Mouse (Mus musculus) neural tube, embryonic 15.5 days (tissue): ENCODE results near the gene Cnr1. TPM values are rescaled to one million over a fixed set of nuclear protein-coding genes. Genes with fewer than 3 reads are reported as not detected.
A peak's percentile ranks its signal among the peaks of the same experiment; 100 is the strongest.

ENCODE experiments used
- ATAC-seq: fragments of 200-750 bp; cut with Nextera tagmentation; 2 replicates; pipeline ENCODE4 v1.8.0; 2017; ENCODE audit warnings: mild to moderate bottlenecking, moderate TSS enrichment, moderate library complexity; ENCODE audit not compliant: low FRiP score
- H3K27ac ChIP-seq: fragments of 300-500 bp; sonication (generic); replicated peaks from 2 replicates; pipeline ENCODE4 v1.5.1; 2015; ENCODE audit warnings: mild to moderate bottlenecking, inconsistent platforms
- H3K27me3 ChIP-seq: fragments of 300-500 bp; sonication (generic); replicated peaks from 2 replicates; pipeline ENCODE4 v1.6.1; 2015; ENCODE audit warnings: inconsistent platforms
- H3K36me3 ChIP-seq: fragments of 300-500 bp; sonication (generic); 2 replicates; pipeline ENCODE4 v1.6.1; 2015; ENCODE audit warnings: inconsistent platforms
- H3K4me1 ChIP-seq: fragments of 300-500 bp; sonication (generic); 2 replicates; pipeline ENCODE4 v1.6.1; 2015; ENCODE audit warnings: inconsistent platforms
- H3K4me2 ChIP-seq: fragments of 300-500 bp; sonication (generic); 2 replicates; pipeline ENCODE4 v1.6.1; 2015; ENCODE audit warnings: inconsistent platforms, mild to moderate bottlenecking, moderate library complexity
- H3K4me3 ChIP-seq: fragments of 300-500 bp; sonication (generic); replicated peaks from 2 replicates; pipeline ENCODE4 v1.5.1; 2015; ENCODE audit warnings: mild to moderate bottlenecking, inconsistent platforms
- H3K9ac ChIP-seq: fragments of 300-500 bp; sonication (generic); replicated peaks from 2 replicates; pipeline ENCODE4 v1.6.1; 2015; ENCODE audit warnings: mild to moderate bottlenecking, inconsistent platforms
- H3K9me3 ChIP-seq: fragments of 300-500 bp; sonication (generic); replicated peaks from 2 replicates; pipeline ENCODE4 v1.6.1; 2016; ENCODE audit warnings: inconsistent platforms
- WGBS: fragments of 180-500 bp; shearing (Covaris S2); methylation state at CpG from one replicate; pipeline ENCODE4 v1.1.7; 2015; ENCODE audit warnings: mixed read lengths; 5-methylcytosine and 5-hydroxymethylcytosine counted together
- polyA plus RNA-seq: library from polyadenylated mRNA; unstranded; fragments of >200 nt; fragmentation: Nextera tagmentation; extraction: Ambion mirVana; gene quantifications from 2 replicates; pipeline ENCODE4 v1.2.1, GENCODE M21; 2015

Gene Cnr1
- polyA plus RNA-seq, result 41.6 and 52.5 TPM in 2 replicates

GRCm38 (mm10) chr4:33924234-33924888 lies at the start of gene Cnr1:
Gene Cnr1 (plus strand): TSS chr4:33924593.
- ATAC-seq, result peak; percentile 89
- peak within 1 kb of the TSS; percentile 96 for H3K27ac ChIP-seq
- no peaks in the 10 kb centered on the region for H3K36me3 ChIP-seq
- peak within 1 kb of the TSS; percentile 94 for H3K4me2 ChIP-seq
- no peaks in the 10 kb centered on the region for H3K9me3 ChIP-seq
- H3K4me3 ChIP-seq, result peak within 1 kb of the TSS; percentile 72
- H3K4me1 ChIP-seq, result peaks cover 19% of the 10 kb centered on the region
- WGBS, result under 1% methylated on average over 71 of the region's 77 CpGs
- H3K9ac ChIP-seq, result peak within 1 kb of the TSS; percentile 90
- peaks cover 11% of the 10 kb centered on the region; the same call in 1 of the 2 replicates for H3K27me3 ChIP-seq

- no peak overlapping the region for H3K4me2 ChIP-seq
- 89% methylated on average over 3 of the region's 3 CpGs for WGBS
Observed at GRCm38 (mm10) chr4:33879944-33880343, 44.4 kb upstream of the Cnr1 start.

GRCm38 (mm10) chr4:33886026-33886425 lies 38.4 kb upstream of the Cnr1 start:
- H3K9ac ChIP-seq, result no peak overlapping the region
- WGBS, result 73% methylated on average over 3 of the region's 3 CpGs
- H3K36me3 ChIP-seq, result no peaks in the 10 kb centered on the region
- H3K27me3 ChIP-seq, result no peaks in the 10 kb centered on the region
- no peak for ATAC-seq
- no peak overlapping the region for H3K4me2 ChIP-seq
- H3K27ac ChIP-seq, result no peak overlapping the region
- no peaks in the 10 kb centered on the region for H3K4me1 ChIP-seq
- 0 out of 2 replicates have a peak, but pooled peaks cover 5% of the 10 kb centered on the region for H3K9me3 ChIP-seq
- no peak overlapping the region for H3K4me3 ChIP-seq

More at GRCm38 (mm10) chr4:33879944-33880343, 44.4 kb upstream of the Cnr1 start:
- H3K27me3 ChIP-seq, result no peaks in the 10 kb centered on the region
- no peak overlapping the region for H3K4me3 ChIP-seq
- H3K27ac ChIP-seq, result no peak overlapping the region
- H3K4me1 ChIP-seq, result no peaks in the 10 kb centered on the region
- no peak for ATAC-seq
- H3K9ac ChIP-seq, result no peak overlapping the region
- H3K9me3 ChIP-seq, result 0 out of 2 replicates have a peak, but pooled peaks cover 5% of the 10 kb centered on the region
- no peaks in the 10 kb centered on the region for H3K36me3 ChIP-seq

- H3K4me2 ChIP-seq, result no peak overlapping the region
- H3K36me3 ChIP-seq, result no peaks in the 10 kb centered on the region
- 91% methylated on average over 2 of the region's 2 CpGs for WGBS
- no peaks in the 10 kb centered on the region for H3K9me3 ChIP-seq
- H3K27me3 ChIP-seq, result no peaks in the 10 kb centered on the region
- no peak overlapping the region for H3K27ac ChIP-seq
- ATAC-seq, result no peak
- H3K4me3 ChIP-seq, result no peak overlapping the region
- no peaks in the 10 kb centered on the region for H3K4me1 ChIP-seq
- H3K9ac ChIP-seq, result no peak overlapping the region
Observed at GRCm38 (mm10) chr4:33889976-33890375, 34.4 kb upstream of the Cnr1 start.

- no peak overlapping the region for H3K9ac ChIP-seq
- H3K4me3 ChIP-seq, result no peak overlapping the region
- no peak for ATAC-seq
- H3K4me2 ChIP-seq, result no peak overlapping the region
- H3K27ac ChIP-seq, result no peak overlapping the region
- no peaks in the 10 kb centered on the region for H3K27me3 ChIP-seq
- H3K4me1 ChIP-seq, result no peaks in the 10 kb centered on the region
- WGBS, result 15% methylated on average over 7 of the region's 7 CpGs
- H3K9me3 ChIP-seq, result no peaks in the 10 kb centered on the region
- H3K36me3 ChIP-seq, result no peaks in the 10 kb centered on the region
Observed at GRCm38 (mm10) chr4:33892178-33892869, 32.1 kb upstream of the Cnr1 start.

- no peak overlapping the region for H3K9ac ChIP-seq
- ATAC-seq, result no peak
- WGBS, result 65% methylated on average over 7 of the region's 7 CpGs
Observed at GRCm38 (mm10) chr4:33893841-33894240, 30.6 kb upstream of the Cnr1 start.

GRCm38 (mm10) chr4:33895046-33895445 lies 29.3 kb upstream of the Cnr1 start:
- no peak overlapping the region for H3K4me2 ChIP-seq
- no peaks in the 10 kb centered on the region for H3K36me3 ChIP-seq
- no peak overlapping the region for H3K4me3 ChIP-seq
- ATAC-seq, result no peak
- H3K27me3 ChIP-seq, result no peaks in the 10 kb centered on the region
- H3K27ac ChIP-seq, result no peak overlapping the region
- no peak overlapping the region for H3K9ac ChIP-seq
- 78% methylated on average over 8 of the region's 8 CpGs for WGBS
- no peaks in the 10 kb centered on the region for H3K9me3 ChIP-seq
- no peaks in the 10 kb centered on the region for H3K4me1 ChIP-seq

More at GRCm38 (mm10) chr4:33893841-33894240, 30.6 kb upstream of the Cnr1 start:
- Histone ChIP-seq H3K9me3 (no peaks in the 10 kb centered on the region), H3K4me2 (no peak overlapping the region), H3K36me3 (no peaks in the 10 kb centered on the region), H3K27me3 (no peaks in the 10 kb centered on the region), H3K4me3 (no peak overlapping the region), H3K27ac (no peak overlapping the region), H3K4me1 (no peaks in the 10 kb centered on the region)

- no peak overlapping the region for H3K27ac ChIP-seq
- H3K4me2 ChIP-seq, result no peak overlapping the region
- no peak overlapping the region for H3K4me3 ChIP-seq
- no peak for ATAC-seq
- no peaks in the 10 kb centered on the region for H3K9me3 ChIP-seq
- WGBS, result 91% methylated on average over 2 of the region's 2 CpGs
- no peaks in the 10 kb centered on the region for H3K4me1 ChIP-seq
- no peaks in the 10 kb centered on the region for H3K27me3 ChIP-seq
- H3K36me3 ChIP-seq, result no peaks in the 10 kb centered on the region
- H3K9ac ChIP-seq, result no peak overlapping the region
Observed at GRCm38 (mm10) chr4:33895491-33895890, 28.9 kb upstream of the Cnr1 start.

- 89% methylated on average over 3 of the region's 3 CpGs for WGBS
- H3K4me2 ChIP-seq, result no peak overlapping the region
- H3K9ac ChIP-seq, result no peak overlapping the region
- H3K36me3 ChIP-seq, result no peaks in the 10 kb centered on the region
- H3K9me3 ChIP-seq, result no peaks in the 10 kb centered on the region
- ATAC-seq, result no peak
- H3K4me1 ChIP-seq, result no peaks in the 10 kb centered on the region
- no peak overlapping the region for H3K27ac ChIP-seq
- H3K4me3 ChIP-seq, result no peak overlapping the region
- no peaks in the 10 kb centered on the region for H3K27me3 ChIP-seq
Observed at GRCm38 (mm10) chr4:33901659-33902058, 22.7 kb upstream of the Cnr1 start.

GRCm38 (mm10) chr4:33903812-33904340 lies 20.5 kb upstream of the Cnr1 start:
- WGBS, result 59% methylated on average over 1 of the region's 1 CpGs
- H3K36me3 ChIP-seq, result no peaks in the 10 kb centered on the region
- no peaks in the 10 kb centered on the region for H3K27me3 ChIP-seq
- no peak overlapping the region for H3K9ac ChIP-seq
- ATAC-seq, result no peak
- no peaks in the 10 kb centered on the region for H3K4me1 ChIP-seq
- no peak overlapping the region for H3K4me2 ChIP-seq
- no peaks in the 10 kb centered on the region for H3K9me3 ChIP-seq
- H3K27ac ChIP-seq, result no peak overlapping the region
- no peak overlapping the region for H3K4me3 ChIP-seq

GRCm38 (mm10) chr4:33904826-33905225 lies 19.6 kb upstream of the Cnr1 start:
- Histone ChIP-seq H3K27me3 (no peaks in the 10 kb centered on the region), H3K9ac (no peak overlapping the region), H3K27ac (no peak overlapping the region), H3K4me3 (no peak overlapping the region), H3K36me3 (no peaks in the 10 kb centered on the region), H3K4me2 (no peak overlapping the region), H3K4me1 (no peaks in the 10 kb centered on the region), H3K9me3 (no peaks in the 10 kb centered on the region)
- no peak for ATAC-seq
- 74% methylated on average over 4 of the region's 4 CpGs for WGBS

GRCm38 (mm10) chr4:33908786-33909185 lies 15.6 kb upstream of the Cnr1 start:
- H3K36me3 ChIP-seq, result no peaks in the 10 kb centered on the region
- WGBS, result 34% methylated on average over 3 of the region's 3 CpGs
- H3K9me3 ChIP-seq, result no peaks in the 10 kb centered on the region
- H3K27ac ChIP-seq, result no peak overlapping the region
- H3K4me3 ChIP-seq, result no peak overlapping the region
- no peak overlapping the region for H3K9ac ChIP-seq
- no peaks in the 10 kb centered on the region for H3K4me1 ChIP-seq
- H3K4me2 ChIP-seq, result no peak overlapping the region
- no peaks in the 10 kb centered on the region for H3K27me3 ChIP-seq
- ATAC-seq, result no peak
